Mouse (Mus musculus) hindlimb bud, embryonic 11.5 days (tissue): ENCODE data around the gene Gm128.
A peak's percentile ranks its signal among the peaks of the same experiment; 100 is the strongest.

ENCODE experiments used
- DNase-seq: peaks from one replicate; pipeline ENCODE4 v3.0.0-alpha.2; 2012; ENCODE audit warnings: low read depth, low spot score; ENCODE audit errors: extremely low spot score

Gene Gm128

GRCm38 (mm10) chr3:95241498-95241897, at the start of gene Gm128:
Gm128 (minus strand) TSS chr3:95241598.
- no peak for DNase-seq

DNA sequence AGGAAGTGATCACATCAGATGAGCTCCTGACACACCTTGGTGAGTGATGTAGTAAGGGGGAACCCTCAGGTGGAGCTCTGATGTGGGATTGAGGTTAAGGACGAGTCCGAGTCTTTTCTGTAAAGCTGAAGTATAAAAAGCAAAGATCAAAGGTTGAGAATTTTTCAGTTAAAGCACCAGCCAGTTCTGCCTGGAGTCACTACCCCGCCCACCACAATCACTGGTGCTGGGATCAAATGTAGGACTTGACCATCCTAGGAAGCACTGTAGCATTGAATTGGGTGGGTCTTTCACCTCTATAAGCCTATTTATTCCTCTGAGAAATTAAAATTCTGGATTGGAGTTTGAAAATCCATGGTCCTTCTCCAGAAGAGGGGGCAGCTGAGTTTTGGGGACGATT, 49.6 kb upstream of the Gm128 start:
- DNase-seq, result no peak

DNA sequence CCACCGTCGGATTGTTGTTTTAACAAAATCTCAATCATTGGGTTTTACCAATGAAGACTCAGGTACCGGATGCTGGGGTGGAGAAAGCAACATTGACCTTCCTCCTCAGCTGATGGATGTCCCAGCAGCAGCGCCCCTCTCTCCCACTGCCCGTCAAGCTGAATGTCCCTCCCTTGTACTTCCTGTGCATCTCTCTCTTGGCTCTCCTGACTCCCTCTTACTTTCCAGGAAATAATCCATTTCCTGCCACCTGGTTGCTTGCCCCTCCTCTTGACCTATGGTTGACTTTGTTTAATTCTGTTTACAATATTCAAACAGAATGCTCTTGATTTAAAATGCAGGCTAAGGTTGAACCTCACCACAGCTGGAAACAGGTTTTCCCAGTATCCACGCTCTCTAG, 48.8 kb upstream of the Gm128 start:
- DNase-seq, result no peak

- no peak for DNase-seq
Measured at GRCm38 (mm10) chr3:95289419-95289818, 48.0 kb upstream of the Gm128 start.

GRCm38 (mm10) chr3:95287541-95287940, 46.1 kb upstream of the Gm128 start:
- no peak for DNase-seq

GRCm38 (mm10) chr3:95286510-95286909, 45.1 kb upstream of the Gm128 start:
- DNase-seq, result no peak

GRCm38 (mm10) chr3:95286011-95286410, 44.6 kb upstream of the Gm128 start:
- no peak for DNase-seq

DNA sequence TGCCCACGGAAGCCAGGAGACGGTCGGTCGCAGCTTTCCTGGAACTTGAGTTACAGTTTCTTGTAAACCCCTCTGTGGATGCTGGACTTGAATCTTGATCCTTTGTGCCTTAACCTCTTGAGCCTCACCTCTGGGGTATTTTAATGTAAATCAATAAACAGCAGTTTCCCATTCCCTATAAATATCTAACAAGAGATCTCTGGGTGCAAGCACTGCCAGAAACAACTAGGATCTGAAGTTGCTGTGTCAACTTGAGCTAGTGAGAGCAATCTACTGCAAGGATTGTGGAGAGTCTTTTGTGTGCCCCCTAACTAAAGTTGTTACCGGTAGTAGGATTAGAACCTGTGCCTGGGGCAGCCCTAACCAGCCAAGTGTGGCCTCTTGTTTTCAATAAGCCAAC, 44.0 kb upstream of the Gm128 start:
- DNase-seq, result no peak

DNA sequence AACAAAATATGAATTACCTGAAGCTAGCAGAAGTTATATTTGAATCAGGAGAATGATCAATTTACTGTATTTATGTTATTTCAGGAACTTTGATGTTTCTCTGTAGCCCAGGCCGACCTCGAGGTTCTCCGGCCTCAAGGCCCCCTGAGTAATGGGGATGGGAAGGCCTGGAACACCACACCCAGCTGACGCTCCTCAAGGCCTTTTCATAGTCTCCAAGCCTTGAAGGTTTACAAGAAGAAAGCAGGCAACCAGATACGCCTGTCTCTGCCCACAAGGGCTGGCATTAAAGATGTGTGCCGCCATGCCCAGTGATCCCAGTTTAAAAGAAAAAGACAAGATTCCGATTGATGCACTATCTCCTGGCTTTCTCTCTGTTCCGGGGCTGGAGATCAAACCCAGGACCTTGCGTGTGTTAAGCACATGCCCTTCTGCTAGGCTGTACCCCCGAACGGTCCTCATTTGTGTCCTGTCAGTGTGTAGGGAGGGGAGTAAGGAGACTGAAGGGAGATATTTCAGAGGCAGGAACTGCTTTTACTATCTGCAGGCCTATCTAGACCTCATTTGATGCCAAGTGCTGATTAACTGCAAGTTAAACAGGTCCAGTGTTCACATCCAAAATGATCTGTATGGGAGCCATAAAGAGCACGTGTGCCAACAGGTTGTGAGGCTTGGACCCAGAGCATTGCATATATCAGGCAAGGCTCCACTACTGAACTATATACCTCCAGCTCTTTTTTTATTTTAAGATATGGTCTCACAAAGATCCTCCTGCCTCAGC, 43.3 kb upstream of the Gm128 start:
- DNase-seq, result no peak

DNA sequence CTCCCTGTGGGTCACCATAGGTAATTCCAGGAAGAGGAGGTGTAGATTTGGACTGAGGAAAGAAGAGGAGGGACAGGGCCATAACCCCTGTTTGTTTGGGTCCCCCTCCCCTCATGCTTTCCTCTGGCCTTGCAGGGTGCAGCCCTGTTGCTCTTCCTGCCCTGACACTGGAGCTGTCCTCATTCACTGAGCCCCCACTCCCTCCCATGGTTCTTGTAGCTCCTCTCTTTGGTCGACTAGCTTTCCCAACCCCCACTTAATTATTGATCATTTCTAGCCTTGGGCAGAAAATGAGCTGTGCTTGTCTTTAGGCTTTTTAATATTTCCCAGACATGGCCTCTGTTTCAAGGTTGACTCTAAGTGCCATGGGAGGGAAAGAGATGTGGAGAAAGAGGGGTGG, 42.7 kb upstream of the Gm128 start:
- DNase-seq, result no peak

- DNase-seq, result no peak
Measured at GRCm38 (mm10) chr3:95283589-95283941, 42.2 kb upstream of the Gm128 start.

GRCm38 (mm10) chr3:95282865-95283588, 41.6 kb upstream of the Gm128 start:
- no peak for DNase-seq

DNA sequence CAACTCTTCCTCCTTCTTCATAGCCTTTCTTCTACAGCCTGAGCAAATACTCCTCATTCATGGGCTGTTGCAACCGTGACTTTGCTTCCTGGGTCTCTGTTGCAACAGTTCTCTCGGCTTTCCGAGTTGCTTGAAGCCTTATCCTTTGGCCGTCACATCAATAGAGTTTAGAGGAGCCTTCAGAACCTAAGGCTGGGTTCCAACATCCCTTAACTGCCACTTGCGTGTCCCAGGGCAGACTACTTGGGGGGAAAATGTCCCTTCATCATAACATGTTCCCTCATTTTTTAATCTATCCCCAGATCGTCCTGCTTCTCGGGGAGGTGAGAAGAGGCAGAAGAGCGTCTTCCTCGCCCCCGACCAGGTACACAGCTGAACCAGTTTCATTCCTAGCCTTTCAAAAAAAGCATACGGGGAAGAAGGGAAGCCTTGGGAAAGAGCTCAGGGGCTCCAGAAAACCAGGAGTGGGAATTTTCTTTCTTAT, 41.0 kb upstream of the Gm128 start:
- no peak for DNase-seq

- DNase-seq, result peak; percentile 93
Measured at GRCm38 (mm10) chr3:95281216-95282126, 40.1 kb upstream of the Gm128 start, which contains the start of the genes Mindy1 and Prune1. Mindy1 (plus strand) TSS chr3:95281345. Prune1 (minus strand) TSS chr3:95282076.

DNA sequence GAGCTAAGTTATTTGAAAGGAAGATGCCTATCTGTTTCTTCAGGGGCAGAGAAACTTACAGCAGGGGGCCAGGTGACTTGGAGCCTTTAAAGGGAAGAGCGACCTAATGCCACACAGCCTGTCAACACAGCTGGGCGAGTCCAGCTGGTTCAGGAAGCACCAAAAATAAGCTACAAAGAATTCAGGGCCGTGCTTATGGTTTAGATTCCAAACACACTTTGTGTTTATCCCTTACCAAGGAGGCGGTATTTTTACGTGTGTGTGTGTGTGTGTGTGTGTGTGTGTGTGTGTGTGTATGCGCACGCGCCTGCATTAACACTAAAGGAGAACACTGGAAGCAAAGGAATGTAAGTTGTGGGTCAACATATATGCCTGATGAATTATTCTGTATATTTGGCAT, 39.3 kb upstream of the Gm128 start:
- DNase-seq, result no peak

DNA sequence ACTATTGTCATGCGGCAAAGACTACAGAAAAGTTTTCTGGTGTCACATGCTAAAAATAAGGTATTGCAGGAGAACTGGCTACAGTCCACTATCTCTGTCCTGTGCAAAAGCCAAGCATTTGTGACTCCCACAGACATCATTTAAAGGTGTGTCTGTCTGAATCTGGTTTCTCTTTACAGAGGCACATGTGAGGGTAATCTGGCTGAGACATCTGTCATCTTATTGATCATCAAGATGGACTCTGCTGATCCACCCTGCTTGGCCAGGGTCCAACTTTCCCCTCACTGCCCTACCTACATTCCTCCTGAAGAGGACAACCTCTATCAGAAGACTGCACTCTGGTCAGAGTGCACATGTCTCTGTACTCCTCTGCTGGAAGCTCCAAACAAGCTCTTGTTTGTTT, 35.8 kb upstream of the Gm128 start:
- DNase-seq, result no peak

GRCm38 (mm10) chr3:95276428-95276934, 35.1 kb upstream of the Gm128 start:
- no peak for DNase-seq

- DNase-seq, result no peak
Measured at GRCm38 (mm10) chr3:95275161-95275560, 33.8 kb upstream of the Gm128 start.

DNA sequence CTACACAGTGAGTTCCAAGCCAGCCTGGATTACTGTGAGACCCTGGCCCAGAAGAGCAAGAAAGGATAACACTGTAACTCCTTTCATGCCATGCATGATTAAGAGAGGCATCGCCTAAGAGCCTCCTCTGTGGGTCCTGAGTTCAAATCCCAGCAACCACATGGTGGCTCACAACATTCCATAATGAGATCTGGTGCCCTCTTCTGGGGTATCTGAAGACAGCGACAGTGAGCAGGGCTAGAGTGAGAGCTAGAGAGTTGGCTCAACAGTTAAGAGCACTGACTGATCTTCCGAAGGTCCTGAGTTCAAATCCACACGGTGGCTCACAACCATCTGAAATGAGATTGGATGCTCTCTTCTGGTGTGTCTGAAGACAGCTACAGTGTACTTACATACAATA, 33.1 kb upstream of the Gm128 start:
- no peak for DNase-seq

- DNase-seq, result no peak
Measured at GRCm38 (mm10) chr3:95273471-95273870, 32.1 kb upstream of the Gm128 start.

DNA sequence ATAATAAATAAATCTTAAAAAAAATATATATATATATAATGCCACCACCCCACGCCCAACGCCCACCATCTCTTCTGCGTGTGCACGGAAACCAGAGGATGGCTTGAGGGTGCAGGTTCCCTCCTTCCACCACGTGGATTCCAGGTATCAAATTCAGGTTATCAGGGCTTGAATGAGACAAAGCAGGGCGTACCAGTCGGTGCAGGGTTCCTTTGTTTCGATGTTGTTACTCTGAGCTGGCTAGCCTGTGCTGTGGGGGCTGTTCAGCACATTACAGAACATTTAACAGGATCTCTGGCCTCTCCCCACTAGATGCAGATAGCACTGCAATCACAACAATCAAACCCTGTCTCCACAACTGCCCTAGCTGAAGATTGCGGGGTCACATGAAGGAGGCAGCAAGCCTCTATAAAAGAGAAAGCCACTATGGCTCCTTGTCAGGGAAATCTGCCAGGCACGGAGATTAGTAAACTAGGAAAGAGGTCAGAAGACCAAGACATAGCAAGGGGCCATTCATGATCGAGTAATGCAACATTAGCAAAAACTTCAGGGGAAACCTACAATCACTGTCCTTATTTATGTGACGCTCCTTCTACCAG, 29.5 kb upstream of the Gm128 start:
- DNase-seq, result no peak
